Mouse (Mus musculus) embryo, embryonic 11 days (tissue): ENCODE measurements around the gene Ambra1.

Experiments
- DNase-seq: peaks from one replicate; pipeline ENCODE4 v3.0.0-alpha.2; 2015

Ambra1 gene

DNA sequence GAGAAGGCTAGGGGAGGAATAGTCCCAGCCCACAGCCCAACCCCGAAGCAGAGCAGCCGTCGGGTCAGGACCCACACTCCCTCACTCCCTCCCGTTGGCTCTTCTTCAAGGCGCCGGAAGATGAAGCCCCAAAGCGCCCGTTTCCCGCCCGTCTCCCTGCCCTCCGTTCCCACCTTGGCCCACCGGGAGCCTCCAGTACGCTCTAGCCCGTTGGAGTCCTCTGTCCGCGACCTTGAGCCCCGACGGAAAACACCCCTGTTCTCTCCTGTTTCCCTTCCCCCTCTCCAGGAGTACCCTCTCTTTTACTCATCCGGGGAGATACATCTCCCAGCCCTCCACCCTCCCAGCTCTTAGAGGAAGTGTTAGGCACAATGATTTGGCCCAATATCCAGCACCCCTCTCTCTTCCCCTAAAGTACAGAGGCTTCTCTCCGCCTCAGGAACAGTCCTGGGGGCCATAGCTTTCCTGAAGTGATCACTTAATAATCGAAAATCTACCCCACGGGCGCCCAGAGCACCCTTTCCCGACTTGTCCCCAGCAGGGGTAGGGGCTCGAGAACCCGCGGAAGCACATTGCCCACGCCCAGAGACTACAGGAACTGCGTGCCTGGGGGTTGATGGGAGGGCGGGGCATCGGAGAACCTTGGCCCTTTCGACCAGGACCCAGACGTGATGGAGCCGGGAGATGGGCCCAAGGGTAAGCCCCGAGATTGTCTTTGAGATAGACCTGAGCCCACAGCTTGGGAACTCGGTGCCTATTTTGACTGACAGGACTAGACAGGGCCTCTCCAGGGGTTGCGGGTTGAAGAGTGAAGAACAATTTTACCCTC, 192.9 kb downstream of the Ambra1 start:
- DNase-seq = no peak

DNA sequence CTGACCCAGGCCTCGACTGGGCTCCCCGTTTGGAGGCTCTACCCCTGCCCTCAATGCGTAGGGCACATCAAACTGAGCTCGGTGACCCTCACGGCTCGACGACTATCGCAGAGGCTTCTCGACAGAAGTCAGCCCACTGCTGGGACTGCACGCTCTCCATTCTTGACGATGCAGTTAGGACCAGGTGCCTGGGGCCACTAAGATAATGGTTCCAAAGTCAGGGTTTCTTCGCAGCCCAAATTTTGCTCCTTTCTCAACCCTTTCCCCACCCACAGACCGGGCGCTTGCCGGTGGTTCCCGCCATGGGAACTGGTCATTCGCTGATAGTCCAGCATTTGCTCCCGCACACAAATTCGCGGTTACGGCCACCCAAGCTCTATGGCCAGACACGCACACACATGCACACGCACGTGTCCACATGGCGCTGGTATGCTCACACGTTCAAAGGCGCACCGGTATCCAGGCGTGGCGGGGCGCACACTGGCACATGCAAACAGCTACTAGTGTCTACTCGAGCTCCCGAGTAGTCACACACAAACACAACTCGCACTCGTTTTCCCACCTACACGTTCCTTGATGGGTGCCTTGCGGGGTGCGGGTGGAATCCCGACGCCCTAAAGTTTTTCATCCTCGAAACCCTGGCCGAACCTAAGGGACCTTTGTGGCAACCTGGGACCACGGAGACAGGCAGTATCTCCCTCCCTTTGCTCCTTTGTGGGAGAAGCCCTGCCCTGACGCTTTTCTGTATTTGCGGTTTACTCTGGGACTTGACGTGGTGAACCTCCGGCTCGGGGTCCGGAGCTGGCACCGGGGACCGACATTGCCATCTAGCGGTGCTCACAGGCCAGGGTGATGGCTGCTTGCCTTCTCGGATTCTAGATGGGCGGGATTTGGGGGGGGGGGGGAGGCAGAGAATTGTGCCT, 193.7 kb downstream of the Ambra1 start:
- peak; percentile 87 for DNase-seq

DNA sequence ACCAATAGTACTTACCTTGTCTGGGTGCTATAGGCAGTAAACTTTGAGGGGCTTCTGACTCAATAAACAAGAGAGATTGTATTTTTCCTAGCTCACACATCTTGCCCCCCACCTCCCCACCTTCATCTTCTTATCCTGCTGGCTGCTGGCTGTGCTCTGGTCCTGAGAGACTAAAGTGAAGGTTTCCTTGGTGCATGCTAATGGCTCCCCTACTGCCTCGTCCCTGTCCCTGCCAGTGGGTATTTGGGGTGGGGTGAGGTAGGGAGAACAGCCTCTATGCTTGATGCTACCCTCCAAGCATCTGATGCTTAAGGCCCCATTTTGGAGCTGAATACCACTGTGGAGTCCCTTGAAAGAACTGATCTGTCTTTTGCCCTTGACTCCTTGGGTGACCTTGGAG, 194.8 kb downstream of the Ambra1 start:
- no peak for DNase-seq

DNA sequence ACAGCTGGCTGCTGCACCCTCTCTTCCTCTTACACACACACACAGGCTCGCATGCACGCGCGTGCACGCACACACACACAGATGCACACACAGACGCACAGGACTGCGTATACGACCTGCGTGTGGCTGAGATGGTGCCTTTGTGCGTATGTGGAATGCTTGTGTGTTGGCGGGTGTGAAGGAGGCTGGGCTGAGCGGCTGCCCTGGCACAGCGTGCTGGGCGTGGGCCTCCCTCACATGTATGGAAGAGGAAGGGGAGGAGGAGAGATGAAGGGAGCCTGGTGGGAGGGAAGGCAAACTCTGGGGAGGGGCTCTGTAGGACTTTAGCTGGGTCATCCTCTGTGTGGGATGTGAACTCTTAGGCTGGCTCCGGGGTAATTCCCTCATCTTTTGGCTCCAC, 195.5 kb downstream of the Ambra1 start:
- no peak for DNase-seq

DNA sequence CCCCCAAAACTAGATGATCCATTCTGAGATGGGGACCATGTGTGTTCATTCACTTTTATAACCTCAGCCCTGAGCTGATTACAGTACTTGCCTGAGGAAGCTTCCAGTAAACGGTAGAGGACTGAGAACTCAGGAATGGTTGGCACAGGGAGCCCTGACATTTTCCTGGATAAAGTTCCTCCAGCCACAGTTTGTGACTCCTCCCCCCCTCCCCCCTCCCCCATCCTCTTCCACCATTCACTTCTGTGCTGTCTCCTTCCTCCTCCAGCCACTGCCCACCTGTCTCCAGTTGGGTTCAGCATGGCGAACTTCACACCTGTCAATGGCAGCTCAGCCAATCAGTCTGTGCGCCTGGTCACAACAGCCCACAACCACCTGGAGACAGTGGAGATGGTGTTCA, 197.0 kb downstream of the Ambra1 start, which contains the start of gene Chrm4:
Gene Chrm4, plus strand, starts transcription at position 301 of the 400 bp plus-strand sequence.
- DNase-seq = no peak

DNA sequence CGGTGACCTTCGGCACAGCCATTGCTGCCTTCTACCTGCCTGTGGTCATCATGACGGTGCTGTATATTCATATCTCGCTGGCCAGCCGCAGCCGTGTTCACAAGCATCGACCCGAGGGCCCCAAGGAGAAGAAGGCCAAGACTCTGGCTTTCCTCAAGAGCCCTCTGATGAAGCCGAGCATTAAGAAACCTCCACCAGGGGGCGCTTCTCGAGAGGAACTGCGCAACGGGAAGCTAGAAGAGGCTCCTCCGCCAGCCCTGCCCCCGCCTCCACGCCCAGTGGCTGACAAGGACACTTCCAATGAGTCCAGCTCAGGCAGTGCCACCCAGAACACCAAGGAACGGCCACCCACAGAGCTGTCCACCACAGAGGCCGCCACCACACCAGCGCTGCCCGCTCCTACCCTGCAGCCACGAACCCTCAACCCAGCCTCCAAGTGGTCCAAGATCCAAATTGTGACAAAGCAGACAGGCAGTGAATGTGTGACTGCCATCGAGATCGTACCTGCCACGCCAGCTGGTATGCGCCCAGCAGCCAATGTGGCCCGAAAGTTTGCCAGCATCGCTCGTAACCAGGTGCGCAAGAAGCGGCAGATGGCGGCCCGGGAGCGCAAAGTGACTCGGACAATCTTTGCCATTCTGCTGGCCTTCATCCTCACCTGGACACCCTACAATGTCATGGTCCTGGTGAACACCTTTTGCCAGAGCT, 198.0 kb downstream of the Ambra1 start:
- peak; percentile 89 for DNase-seq

DNA sequence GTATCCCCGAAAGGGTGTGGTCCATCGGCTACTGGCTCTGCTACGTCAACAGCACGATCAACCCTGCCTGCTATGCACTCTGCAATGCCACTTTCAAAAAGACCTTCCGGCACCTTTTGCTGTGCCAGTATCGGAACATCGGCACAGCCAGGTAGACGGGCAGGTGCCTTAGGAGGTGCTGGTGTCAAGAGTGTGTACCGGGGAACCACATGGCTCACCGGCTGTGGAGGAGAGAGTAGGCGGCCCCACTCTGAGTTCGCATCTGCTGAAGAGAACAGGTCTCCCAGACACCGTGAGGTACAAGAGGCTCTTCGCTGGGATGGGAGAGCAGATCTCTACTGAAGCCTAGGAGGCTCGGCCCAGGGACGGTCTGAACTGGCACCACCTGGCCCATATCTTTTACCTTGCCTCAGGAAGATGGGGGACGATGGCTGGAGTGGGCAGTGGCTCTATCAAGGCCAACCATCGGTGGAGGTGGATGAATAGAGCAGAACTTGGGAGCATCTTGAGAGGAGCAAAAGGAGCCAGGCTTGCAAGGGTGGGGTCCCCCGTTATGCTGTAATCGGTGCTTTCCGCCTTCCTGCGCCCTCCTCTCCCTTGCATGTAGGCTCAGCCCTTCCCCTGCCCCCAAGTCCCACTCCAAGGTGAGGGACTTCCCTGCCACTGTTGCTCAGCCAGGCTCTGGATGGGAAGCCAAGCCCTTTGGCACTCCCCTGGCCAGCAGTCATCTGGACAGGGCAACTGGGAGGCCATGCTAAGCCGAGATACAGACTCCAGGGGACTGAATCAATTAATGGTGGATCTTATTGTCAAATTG, 198.8 kb downstream of the Ambra1 start:
- DNase-seq = no peak

DNA sequence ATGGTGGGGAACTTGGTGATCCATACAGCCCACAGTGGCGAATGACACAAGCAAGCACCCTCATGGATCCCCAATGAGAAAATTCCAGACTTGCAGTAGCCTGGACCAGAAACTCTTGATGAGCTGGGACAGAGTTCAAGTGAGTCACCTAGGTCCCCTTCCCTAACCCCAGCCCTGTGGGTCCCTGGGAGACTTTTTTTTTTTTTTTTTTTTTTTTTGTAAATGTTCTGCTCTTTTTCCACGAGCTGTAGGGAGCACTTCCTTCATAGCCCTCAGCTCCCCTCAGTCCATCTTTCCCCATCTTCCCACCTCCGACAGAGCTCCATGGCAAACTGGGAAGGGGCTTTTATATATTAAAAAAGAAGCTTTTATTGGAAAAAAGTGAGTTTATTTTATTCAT, 199.5 kb downstream of the Ambra1 start:
- DNase-seq = no peak

DNA sequence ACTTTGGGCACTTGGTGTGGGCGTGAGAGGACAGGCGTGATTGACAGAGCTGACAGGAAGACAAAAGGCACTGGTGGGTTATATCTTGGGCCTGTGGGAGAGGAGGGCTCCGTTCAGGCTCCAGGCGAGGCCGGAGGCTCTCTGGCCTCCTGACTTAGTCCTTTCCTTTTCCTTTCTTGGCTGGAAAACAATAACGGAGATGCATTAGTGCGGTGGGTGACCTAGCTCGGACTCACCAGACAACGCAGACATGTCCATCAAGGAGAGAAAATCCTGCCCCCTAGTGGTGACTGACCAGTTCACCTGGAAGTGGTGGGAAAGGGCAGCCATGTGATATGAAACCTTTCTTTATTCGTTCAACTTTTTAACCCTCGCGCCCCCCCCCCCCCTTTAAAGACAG, 200.0 kb downstream of the Ambra1 start:
- DNase-seq = peak; percentile 94

DNA sequence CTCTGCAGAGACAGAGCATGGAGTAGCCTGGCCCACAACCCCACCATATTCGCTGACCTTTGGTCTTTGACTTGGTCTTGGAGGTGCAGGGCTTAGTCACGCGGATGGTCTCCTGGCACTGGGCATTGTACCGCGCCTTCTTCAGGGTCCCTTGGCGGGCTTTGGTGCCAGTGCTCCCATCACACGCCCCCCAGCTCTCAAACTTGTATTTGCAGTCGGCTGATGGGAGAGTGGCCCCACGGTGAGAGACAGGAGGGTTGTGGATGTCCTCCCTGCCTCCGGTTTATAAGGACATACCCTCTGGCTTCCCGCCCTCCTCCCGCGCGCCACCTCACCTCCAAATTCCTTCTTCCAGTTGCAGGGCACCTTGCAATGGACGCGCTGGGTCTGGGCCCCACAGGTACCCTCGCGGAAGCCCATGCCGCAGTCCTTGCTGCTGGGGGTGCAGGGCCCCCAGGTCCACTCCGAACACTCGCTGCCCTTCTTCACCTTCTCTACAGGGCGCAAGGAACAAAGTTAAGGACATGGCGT, 200.9 kb downstream of the Ambra1 start:
- peak; percentile 52 for DNase-seq

DNA sequence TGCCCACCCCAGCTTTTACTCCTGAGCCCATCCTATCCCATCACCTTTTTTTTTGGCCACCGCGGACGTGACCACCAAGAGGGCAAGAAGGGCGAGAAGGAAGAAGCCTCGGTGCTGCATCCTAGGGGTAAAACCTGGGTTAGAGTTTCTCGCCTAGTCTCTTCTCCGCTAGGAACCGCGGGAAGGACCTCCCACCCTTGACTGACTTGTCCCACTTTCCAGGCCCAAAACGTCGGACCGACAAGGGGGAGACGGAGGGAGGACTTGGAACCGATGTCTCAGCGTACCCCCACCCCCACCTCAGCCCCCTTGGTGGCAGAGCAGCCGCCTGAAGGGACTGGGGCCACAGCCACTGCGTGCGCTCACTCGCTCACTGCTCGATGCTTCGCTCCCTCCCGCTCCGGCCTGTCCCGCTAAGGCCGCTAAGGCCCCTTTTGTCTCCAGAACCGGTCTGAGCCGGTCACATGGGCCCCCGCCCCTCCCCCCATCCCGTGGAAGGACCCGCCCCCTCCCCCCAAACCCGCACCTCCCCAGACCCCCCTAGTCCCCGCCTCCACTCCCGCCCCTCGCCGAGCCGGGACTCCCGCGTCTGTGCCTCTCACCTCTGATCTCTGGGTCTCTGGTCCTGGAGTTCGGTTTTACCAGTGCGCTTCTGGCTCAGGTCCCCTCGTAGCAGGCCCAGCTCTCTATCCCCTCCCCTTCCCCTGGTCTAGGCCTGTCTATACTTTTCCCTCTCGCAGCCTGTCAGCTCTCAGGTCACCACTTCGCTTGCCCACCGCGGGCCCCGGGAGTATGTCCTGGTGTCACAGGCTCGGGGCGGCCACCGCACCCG, 201.6 kb downstream of the Ambra1 start:
- DNase-seq = peak; percentile 95

DNA sequence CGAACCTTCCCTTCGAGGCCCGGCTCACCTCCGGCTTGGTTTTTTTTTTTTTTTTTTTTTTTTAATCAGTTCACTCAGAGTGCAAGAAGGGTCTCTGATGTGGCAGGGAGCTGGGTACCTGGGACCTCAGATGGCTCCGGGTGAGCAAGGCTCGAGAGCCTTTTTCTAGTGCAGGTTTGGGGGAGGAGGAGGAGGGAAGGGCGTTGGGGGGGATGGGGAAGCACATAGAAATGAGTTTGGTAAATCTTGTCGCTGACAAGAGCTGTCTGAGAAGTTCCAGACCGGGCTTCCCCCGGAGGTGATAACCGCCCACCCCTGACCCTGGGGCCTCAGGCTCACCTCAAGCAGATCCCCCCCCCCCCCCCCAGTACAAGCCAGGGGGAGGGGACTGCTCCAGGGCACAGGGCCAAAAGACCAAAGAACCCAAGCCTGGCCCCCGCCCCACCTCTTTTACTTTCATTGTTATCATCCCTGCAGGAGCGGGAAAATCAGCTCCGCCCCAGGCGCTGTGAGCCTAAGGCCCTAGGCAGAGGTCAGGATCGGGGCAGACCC, 202.3 kb downstream of the Ambra1 start, which contains the start of gene Mdk:
Gene Mdk, minus strand, starts transcription at position 138 of the 552 bp plus-strand sequence.
- DNase-seq = peak; percentile 89

DNA sequence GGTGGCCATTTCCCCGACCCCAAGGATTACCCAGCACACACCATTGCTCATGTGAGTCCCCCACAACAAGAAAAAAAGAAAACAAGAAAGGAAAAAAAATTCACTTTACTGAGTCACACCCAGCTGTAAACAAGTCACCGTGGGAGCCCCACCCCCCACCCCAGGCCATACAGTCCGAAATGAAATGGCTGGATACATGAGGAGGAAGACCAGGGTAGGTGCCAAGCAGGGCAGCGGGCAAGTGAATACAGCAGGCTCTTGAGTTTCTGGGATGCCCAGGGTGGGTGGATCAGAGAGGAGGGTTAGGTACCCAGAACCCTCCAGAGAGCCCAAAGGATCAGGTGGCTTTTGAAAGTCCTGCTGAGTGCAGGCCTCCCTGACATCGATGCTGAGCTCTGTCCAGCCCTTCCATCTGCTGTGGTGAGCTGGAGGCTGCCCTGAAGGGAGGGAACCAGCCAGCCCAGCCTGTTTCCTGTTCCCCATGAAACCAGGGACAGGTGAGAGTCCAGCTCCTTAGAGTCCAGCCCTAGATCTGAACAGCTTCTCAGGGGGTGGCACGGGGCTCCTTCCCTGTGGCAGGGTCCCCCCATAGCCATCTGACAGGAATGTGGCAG, 202.9 kb downstream of the Ambra1 start:
- DNase-seq = peak; percentile 42

DNA sequence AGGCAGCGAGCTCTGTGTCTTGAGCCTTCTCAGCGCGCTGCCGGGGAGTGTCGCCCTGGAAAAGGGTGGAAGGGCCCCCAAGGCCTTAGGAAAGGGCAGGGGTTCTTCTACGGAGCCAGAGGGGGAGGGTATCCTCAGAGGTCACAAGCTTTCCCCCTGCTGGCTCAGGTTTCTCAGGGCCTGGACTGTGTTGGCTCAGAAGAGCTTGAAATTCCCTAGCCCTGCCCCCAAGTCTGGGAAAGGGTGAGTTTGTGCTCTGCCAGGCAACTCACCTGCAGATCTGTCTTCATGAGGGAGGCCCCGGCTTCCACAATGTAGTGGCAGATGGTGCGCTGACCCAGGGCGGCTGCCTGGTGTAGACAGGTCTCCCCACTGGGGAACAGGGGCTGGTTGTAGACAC, 203.5 kb downstream of the Ambra1 start:
- peak; percentile 71 for DNase-seq

DNA sequence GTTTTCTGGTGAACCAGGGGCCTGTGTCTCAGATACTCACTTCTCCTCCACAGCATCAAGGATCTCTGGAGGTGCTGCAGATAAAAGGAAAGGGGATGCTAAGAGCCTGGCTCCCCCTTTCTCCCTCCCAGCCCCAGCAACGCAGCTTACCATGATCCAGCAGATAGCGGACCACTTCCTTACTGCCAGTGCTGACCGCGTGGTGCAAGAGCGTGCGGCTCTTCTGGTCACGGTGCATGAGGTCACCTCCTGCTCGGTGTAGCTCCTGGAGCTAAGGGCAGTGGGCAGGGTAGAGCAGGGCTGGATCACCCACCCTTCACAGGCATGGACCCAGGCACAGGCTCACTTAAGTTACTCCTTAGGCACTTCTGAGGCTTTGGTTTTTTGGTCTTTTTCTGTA, 204.1 kb downstream of the Ambra1 start:
- DNase-seq = no peak

DNA sequence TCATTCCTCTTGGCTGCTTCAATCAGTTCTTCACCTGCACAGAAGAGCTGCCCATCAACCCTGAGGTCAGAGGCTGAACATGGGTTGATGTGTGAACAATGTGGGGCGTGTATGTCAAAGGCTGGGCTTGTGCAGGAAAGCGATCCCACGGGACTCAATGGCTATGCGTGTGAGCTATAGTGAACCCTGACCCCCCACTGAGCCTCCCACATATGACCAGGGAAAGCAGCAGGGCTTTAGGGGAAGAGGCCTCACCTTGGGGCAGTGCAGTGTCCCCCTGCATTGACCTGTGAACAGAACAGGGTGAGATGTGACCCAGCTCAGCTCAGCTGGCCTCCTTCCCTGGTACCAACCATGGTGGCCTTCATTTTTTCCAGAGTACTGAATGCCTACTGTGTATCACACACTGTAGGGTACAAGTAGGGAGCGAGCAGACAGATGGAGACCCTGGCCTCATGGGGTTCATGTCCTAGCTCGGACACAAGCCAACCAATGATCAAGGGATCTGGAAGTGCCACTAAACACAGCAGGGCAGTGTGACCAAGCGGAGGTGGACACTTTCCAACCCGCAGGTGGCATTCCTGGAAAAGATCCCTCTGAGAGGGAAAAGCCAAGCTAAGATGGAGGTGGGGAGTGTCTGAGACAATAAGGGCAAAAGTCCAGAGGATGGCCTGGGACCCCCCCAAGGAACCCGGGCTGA, 205.0 kb downstream of the Ambra1 start:
- no peak for DNase-seq

DNA sequence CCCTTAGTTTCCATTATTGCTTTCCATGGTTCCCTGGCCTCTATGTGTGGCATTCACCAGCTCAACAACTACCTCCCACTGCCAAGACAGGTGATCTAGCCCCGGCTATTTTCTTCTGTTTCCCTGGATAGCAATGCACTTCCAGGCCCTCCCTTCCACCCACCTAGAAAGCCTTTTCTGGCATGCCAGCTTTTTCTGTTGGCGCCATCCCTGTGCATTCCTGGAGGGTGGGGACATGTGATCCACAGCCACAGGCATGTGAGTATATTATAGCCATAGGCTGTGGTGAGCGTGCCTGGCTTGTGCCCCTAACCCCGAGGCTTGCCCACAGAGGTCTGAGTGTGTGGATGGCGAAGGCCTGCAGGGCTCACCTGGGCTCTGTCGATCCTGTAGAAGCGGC, 206.2 kb downstream of the Ambra1 start:
- no peak for DNase-seq

DNA sequence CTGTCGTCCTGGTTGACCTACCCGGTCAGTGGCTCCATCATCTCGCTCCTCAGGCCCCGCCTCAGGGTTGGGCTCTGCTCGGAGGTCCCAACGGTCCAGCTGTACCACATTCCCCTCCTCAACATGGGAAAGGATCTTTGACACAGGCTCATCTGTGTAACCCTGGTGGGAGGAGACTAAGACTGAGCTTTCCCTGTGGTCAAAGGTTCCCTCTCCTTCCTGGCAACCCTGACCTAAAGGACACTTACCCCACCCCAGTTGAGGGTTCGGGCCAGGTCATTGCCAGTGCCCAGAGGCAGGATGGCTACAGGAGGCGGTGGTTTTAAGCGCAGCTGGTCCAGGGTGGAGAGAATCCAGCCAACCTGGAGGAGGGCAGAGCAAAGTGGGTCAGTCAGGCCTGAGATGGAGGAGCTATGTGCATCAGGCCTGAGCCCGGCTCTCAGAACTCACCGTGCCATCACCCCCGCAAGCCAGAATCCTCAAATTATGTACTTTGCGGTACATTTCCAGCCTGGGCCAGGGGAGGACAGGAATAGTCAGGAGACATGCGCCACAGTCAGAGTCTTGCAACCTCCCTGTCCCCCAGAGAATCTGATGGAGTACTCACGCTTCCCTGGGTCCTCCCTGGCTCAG, 209.5 kb downstream of the Ambra1 start:
- no peak for DNase-seq

DNA sequence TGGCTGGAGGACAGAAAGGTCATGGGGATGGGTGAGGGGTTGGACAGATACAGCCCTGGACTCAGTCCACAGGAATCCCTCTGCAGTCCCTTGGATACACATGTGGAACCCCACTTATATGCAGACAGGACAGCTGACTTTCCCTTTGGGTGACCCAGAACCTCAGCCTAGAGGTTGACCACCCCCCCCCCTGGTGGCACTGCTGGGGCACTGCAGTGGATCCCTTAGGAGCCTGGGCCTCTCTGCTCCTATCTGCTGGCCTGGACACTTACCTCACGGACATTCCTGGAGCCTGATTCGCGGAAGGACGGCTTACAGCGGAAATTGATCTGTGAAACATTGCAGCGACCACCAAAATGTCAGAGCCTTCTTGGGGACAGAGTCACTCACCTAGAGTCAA, 212.4 kb downstream of the Ambra1 start:
- DNase-seq = no peak
